Mouse (Mus musculus) lung, adult 2 months (tissue): ENCODE results near the gene Ptprm.

Experiments
- CTCF ChIP-seq: fragments of 200-500 bp; IDR thresholded peaks from 2 replicates; pipeline ENCODE4 v1.5.1; 2011; ENCODE audit warnings: mild to moderate bottlenecking, low read length, control low read depth; ENCODE audit not compliant: insufficient read depth
- POLR2A ChIP-seq: fragments of 200-500 bp; IDR thresholded peaks from 2 replicates; pipeline ENCODE4 v1.6.1; 2011; ENCODE audit warnings: low read depth, mild to moderate bottlenecking, control low read depth, low read length, borderline replicate concordance; ENCODE audit errors: extremely low read depth

DNA sequence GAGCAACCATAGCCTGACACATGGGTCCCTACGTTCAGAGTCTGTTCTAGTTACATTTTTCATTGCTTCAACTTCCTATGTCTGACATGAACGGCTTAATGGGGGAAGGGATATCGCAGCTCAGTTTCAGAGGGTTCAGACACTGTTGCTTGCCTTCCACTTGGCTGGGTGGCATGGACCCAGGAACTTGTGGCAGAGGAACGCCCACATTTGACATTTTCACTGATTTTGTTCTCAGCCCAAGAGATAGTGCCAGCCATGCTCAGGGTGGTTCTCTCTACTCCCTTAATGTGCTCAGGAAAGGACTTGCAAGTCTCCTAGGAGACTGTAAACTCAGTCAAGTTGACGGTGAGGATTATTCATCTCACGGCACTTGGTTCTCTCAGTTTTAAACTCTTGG is 588.1 kb downstream of the Ptprm start:
- TF ChIP-seq CTCF (no peak), POLR2A (no peak)
